Mouse (Mus musculus): ENCODE results near the gene Tex36.

Gene Tex36

GRCm38 (mm10) chr7:133583216-133583615 lies 18.7 kb downstream of the Tex36 start:
- DNase-seq: no peak

GRCm38 (mm10) chr7:133580296-133580640 lies 21.7 kb downstream of the Tex36 start:
- peak; percentile 25 for DNase-seq

GRCm38 (mm10) chr7:133579491-133580295 lies 22.3 kb downstream of the Tex36 start:
- peak; percentile 24 for DNase-seq

- no peak for DNase-seq
Measured at GRCm38 (mm10) chr7:133576825-133577224, 25.1 kb downstream of the Tex36 start.

- DNase-seq: no peak
Measured at GRCm38 (mm10) chr7:133576281-133576680, 25.7 kb downstream of the Tex36 start.

GRCm38 (mm10) chr7:133571927-133572326 lies 30.0 kb downstream of the Tex36 start:
- DNase-seq: no peak

GRCm38 (mm10) chr7:133569194-133569880 lies 32.6 kb downstream of the Tex36 start:
- DNase-seq: no peak

GRCm38 (mm10) chr7:133564600-133564999 lies 37.4 kb downstream of the Tex36 start:
- no peak for DNase-seq

GRCm38 (mm10) chr7:133563175-133563824 lies 38.7 kb downstream of the Tex36 start:
- no peak for DNase-seq

- no peak for DNase-seq
Measured at GRCm38 (mm10) chr7:133555786-133556492, 46.0 kb downstream of the Tex36 start.

- DNase-seq: no peak
Measured at GRCm38 (mm10) chr7:133552306-133552991, 49.5 kb downstream of the Tex36 start.

- DNase-seq: no peak
Measured at GRCm38 (mm10) chr7:133551000-133551399, 51.0 kb downstream of the Tex36 start.

- no peak for DNase-seq
Measured at GRCm38 (mm10) chr7:133548434-133548833, 53.5 kb downstream of the Tex36 start.

GRCm38 (mm10) chr7:133545631-133546030 lies 56.3 kb downstream of the Tex36 start:
- DNase-seq: no peak

- no peak for DNase-seq
Measured at GRCm38 (mm10) chr7:133544966-133545365, 57.0 kb downstream of the Tex36 start.

GRCm38 (mm10) chr7:133543131-133543530 lies 58.8 kb downstream of the Tex36 start:
- peak; percentile 11 for DNase-seq

GRCm38 (mm10) chr7:133537366-133537765 lies 64.6 kb downstream of the Tex36 start:
- DNase-seq: no peak
